Mouse (Mus musculus) ES-E14 (cell line): ENCODE results near the gene Pdgfd. TPM values are rescaled to one million over a fixed set of nuclear protein-coding genes. Genes with fewer than 3 reads are reported as not detected.

Source experiments
- DNase-seq: peaks from one replicate; pipeline ENCODE4 v3.0.0-alpha.2; 2013; ENCODE audit warnings: low read depth, low spot score
- H3K27ac ChIP-seq: 2 replicates; pipeline ENCODE4 v1.5.1; 2012; ENCODE audit warnings: low read depth, mild to moderate bottlenecking, low read length, moderate library complexity, mixed read lengths; ENCODE audit not compliant: poor library complexity, insufficient read depth, severe bottlenecking
- H3K36me3 ChIP-seq: 2 replicates; pipeline ENCODE4 v1.6.1; 2012; ENCODE audit warnings: mild to moderate bottlenecking, low read length, moderate library complexity, mixed read lengths; ENCODE audit not compliant: control insufficient read depth, poor library complexity, insufficient read depth, severe bottlenecking
- H3K4me1 ChIP-seq, 2 experiments: fragments of 150-350 bp in 1 of 2; sonication (generic) in 1 of 2; 2 replicates each; pipeline ENCODE4 v1.6.1; 2012; ENCODE audit warnings: low read length in 2 of 2, mild to moderate bottlenecking in 1 of 2, mixed read lengths in 1 of 2; ENCODE audit not compliant: control insufficient read depth in 2 of 2, insufficient read depth in 2 of 2, poor library complexity in 1 of 2
- H3K4me3 ChIP-seq, 2 experiments: fragments of 150-350 bp in 1 of 2; sonication (generic) in 1 of 2; 2 replicates each; pipeline ENCODE4 v1.5.1; 2012; ENCODE audit warnings: low read length in 2 of 2, low read depth in 1 of 2, mild to moderate bottlenecking in 1 of 2, mixed read lengths in 1 of 2; ENCODE audit not compliant: insufficient read depth in 1 of 2, poor library complexity in 1 of 2, severe bottlenecking in 1 of 2
- H3K9ac ChIP-seq: 2 replicates; pipeline ENCODE4 v1.6.1; 2012; ENCODE audit warnings: low read depth, mild to moderate bottlenecking, low read length, mixed read lengths; ENCODE audit not compliant: poor library complexity, insufficient read depth, severe bottlenecking
- H3K9me3 ChIP-seq: fragments of 150-350 bp; sonication (generic); 2 replicates; pipeline ENCODE4 v1.6.1; 2012; ENCODE audit warnings: low read depth, mild to moderate bottlenecking, low read length; ENCODE audit not compliant: control insufficient read depth, insufficient read depth
- CHD2 ChIP-seq: IDR thresholded peaks from 2 replicates; pipeline ENCODE4 v1.6.1; 2014; ENCODE audit warnings: mild to moderate bottlenecking, low read depth, low read length, inconsistent platforms
- HCFC1 ChIP-seq: IDR thresholded peaks from 2 replicates; pipeline ENCODE4 v1.6.1; 2012; ENCODE audit warnings: low read length, inconsistent platforms, borderline replicate concordance; ENCODE audit not compliant: insufficient read depth
- MAFK ChIP-seq: IDR thresholded peaks from 2 replicates; pipeline ENCODE4 v1.6.1; 2014; ENCODE audit warnings: mild to moderate bottlenecking, low read depth, low read length, inconsistent platforms; ENCODE audit not compliant: insufficient read depth
- ZC3H11A ChIP-seq: IDR thresholded peaks from 2 replicates; pipeline ENCODE4 v1.6.1; 2012; ENCODE audit warnings: low read depth, mild to moderate bottlenecking, inconsistent platforms, low read length, borderline replicate concordance
- ZNF384 ChIP-seq: IDR thresholded peaks from 2 replicates; pipeline ENCODE4 v1.6.1; 2012; ENCODE audit warnings: low read depth, low read length, inconsistent platforms
- in situ Hi-C, 2 experiments: fragments of 600-800 bp; cut with MboI; formaldehyde crosslinking; loops; one replicate each; pipeline ENCODE4 v1.15.1; 2025; ENCODE audit warnings: low sequenced_read_pairs in 2 of 2, inconsistent platforms in 1 of 2; ENCODE audit not compliant: unreplicated experiment in 2 of 2
- total RNA-seq: library from RNA; depleted of rRNA; stranded (reverse); fragments of 300-350 nt; gene quantifications from 2 replicates; pipeline ENCODE4 v1.2.3, GENCODE M21; 2012

The Pdgfd gene
- total RNA-seq, 1 experiment, result 0.76 TPM

DNA sequence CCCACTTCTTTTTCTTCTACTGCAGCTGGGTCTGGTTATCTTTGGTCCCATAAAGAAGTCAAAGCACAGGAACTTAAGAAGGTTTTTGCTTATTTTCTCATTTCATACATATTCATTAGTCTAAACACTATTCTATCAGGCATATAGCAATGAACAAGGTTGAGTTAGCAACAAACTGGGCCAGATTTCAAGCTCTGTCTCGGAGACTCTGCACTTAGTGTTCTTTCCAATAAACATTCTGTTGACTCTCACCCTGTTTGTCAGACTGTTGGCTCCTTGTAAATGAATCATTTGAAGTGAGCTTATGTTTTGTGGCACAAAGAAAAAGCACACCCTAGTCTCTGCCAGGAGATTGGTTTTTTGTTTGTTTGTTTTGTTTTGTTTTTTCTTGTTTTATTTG is 81.9 kb downstream of the Pdgfd start:
- no peak for TF ChIP-seq HCFC1
- no peak for TF ChIP-seq ZC3H11A
- no peak for TF ChIP-seq ZNF384
- TF ChIP-seq CHD2, result no peak
- no peak for TF ChIP-seq MAFK
- Histone ChIP-seq H3K4me1 (no peaks in the 10 kb centered on the region), H3K9ac (no peak overlapping the region), H3K36me3 (no peaks in the 10 kb centered on the region), H3K9me3 (no peaks in the 10 kb centered on the region), H3K4me3 (no peak overlapping the region), H3K27ac (no peak overlapping the region)
- no peak for DNase-seq
- in situ Hi-C loops, result no loop called here

DNA sequence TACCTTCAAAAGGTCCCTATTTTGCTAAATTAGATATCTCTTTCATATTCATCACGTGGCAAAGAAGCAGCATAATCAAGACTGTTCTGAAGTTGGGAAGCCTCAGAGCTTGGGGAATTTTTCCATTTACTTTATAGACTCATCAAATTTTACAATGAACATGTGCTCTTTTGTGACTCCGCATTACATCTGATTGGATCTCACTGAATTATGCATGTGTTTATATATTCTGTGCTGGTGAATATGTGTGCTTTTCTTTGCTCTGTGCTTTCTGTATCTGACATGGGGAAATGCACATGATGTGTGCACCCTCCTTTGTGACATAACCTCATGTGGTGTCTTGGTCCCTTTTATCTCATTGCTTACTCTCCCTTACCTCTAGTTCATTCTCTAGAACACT is 83.6 kb downstream of the Pdgfd start:
- TF ChIP-seq ZNF384, result no peak
- H3K4me1 ChIP-seq, result no peaks in the 10 kb centered on the region
- DNase-seq, result no peak
- no peak overlapping the region for H3K27ac ChIP-seq
- no peak overlapping the region for H3K9ac ChIP-seq
- in situ Hi-C loops, result no loop called here
- H3K4me3 ChIP-seq, result no peak overlapping the region
- H3K36me3 ChIP-seq, result no peaks in the 10 kb centered on the region
- H3K9me3 ChIP-seq, result no peaks in the 10 kb centered on the region

DNA sequence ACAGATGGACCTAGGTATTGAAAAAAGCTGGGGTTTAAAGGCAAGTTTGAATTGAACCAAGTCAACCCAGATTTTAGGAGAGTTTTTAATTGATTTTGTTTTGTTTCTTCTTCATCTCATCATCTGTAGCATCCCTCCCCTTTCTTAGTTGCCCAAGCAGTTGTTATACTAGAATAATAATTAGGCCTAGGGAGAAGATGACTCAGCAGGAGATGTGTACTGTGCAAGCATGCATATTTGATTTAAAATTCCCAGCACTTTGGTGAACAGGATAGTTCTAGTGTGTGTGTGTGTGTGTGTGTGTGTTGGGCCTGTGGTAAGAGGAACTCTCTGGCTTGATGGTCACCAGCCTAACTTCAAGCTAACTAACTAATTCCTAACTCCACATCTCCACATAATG is 88.7 kb downstream of the Pdgfd start:
- TF ChIP-seq MAFK (no peak), HCFC1 (no peak), ZNF384 (no peak), ZC3H11A (no peak), CHD2 (no peak)
- no peaks in the 10 kb centered on the region for H3K4me1 ChIP-seq
- H3K9me3 ChIP-seq, result no peaks in the 10 kb centered on the region
- H3K4me3 ChIP-seq, result no peak overlapping the region
- H3K27ac ChIP-seq, result no peak overlapping the region
- in situ Hi-C loops, result no loop called here
- no peak overlapping the region for H3K9ac ChIP-seq
- DNase-seq, result no peak
- no peaks in the 10 kb centered on the region for H3K36me3 ChIP-seq

DNA sequence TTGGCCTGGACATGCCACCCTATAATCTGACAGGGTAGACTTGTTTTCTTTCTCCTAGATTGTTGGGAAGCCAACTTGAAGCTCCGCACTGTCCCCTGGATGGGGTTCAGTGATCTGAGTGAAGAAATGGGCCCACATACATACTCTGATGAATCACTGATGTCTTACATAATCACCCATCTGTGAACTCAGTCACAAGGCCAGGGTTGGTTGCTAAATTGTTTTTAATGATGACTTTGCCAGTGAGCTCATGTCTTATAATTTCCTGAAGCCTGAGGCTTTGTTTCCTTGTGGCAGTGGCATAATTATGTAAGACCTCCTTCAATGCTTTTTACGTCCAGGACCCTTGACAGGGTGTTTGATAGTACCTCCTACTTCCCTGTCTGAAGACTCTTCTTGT is 96.4 kb downstream of the Pdgfd start:
- no peaks in the 10 kb centered on the region for H3K36me3 ChIP-seq
- H3K9ac ChIP-seq, result no peak overlapping the region
- no peaks in the 10 kb centered on the region for H3K9me3 ChIP-seq
- TF ChIP-seq ZC3H11A, result no peak
- in situ Hi-C loops, result no loop called here
- no peaks in the 10 kb centered on the region for H3K4me1 ChIP-seq
- H3K27ac ChIP-seq, result no peak overlapping the region
- no peak overlapping the region for H3K4me3 ChIP-seq
- no peak for DNase-seq

DNA sequence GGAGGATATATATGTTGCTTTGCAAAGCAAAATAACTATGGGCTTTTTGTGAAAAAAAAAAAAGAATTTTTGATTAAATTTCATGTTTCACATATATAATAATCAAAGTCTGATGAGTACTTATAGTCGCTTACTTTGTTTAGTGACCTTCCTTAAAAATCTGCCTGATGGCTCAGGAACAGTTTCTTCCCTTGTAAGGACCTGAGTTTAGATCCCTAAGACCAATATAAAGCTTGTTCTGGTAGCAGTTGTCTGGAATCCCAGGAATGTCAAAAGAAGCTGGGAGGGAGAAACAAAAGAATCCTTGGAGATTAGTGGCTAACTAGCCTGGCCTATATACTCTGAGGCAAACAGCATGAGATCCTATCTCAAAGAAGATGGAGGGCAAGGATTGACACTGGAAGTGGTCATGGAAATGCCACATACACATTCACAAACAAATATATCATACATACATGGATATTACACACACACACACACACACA is 101.5 kb downstream of the Pdgfd start, which contains the start of gene Ddi1:
Gene Ddi1 (minus strand): TSS at position 51 of the 485 bp plus-strand sequence.
- TF ChIP-seq ZC3H11A (no peak), ZNF384 (no peak), HCFC1 (no peak), CHD2 (no peak), MAFK (no peak)
- H3K27ac ChIP-seq, result no peak within 1 kb of the TSS
- no peak within 1 kb of the TSS for H3K4me3 ChIP-seq
- H3K9me3 ChIP-seq, result no peaks in the 10 kb centered on the region
- H3K36me3 ChIP-seq, result no peaks in the 10 kb centered on the region
- H3K9ac ChIP-seq, result no peak within 1 kb of the TSS
- DNase-seq, result no peak
- in situ Hi-C loops, result no loop called here
- no peaks in the 10 kb centered on the region for H3K4me1 ChIP-seq
